Mouse (Mus musculus) megakaryocyte, embryonic 14.5 days (primary cell): ENCODE measurements at regions not wholly inside any gene's neighbourhood (a gene's known extent, or its start where the extent isn't known, plus 50 kb on each side); places are given as distances from the start of the nearest gene placed in this dataset.

Experiments used
- FLI1 ChIP-seq: IDR thresholded peaks from 2 replicates; pipeline ENCODE4 v1.6.1; 2012; ENCODE audit warnings: low read length, inconsistent platforms, mixed read lengths
- GATA1 ChIP-seq: IDR thresholded peaks from 3 replicates; pipeline ENCODE4 v1.6.1; 2012; ENCODE audit warnings: mixed read lengths, low read length, inconsistent platforms, borderline replicate concordance

- no peak for TF ChIP-seq FLI1
- TF ChIP-seq GATA1 = no peak
Observed at GRCm38 (mm10) chr14:102497179-102497578, 485.3 kb downstream of the Kctd12 start.
